In the genomic region with DNA sequence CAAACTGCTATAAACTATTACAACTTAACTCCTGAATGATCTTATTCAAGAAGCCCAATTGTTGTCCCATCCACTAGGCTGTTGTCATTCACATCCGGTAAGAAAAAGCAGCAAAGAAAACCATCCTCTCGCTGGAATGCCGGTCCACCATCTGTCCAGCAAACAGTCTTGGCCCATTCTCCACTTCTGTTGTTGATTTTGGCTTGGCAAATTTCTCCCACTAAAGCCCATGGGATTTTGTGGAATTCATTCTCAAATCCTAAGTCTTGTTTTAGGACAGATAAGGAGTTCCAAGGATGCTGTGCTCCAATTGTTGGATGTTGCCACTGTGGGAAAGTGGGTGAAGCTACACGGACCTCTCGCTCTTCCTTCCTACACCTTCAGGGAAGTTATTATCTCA, we compare ENCODE assay signal across 12 mouse cellular contexts. TPM values are rescaled to one million over a fixed set of nuclear protein-coding genes. Genes with fewer than 3 reads are reported as not detected.
A peak's percentile ranks its signal among the peaks of the same experiment; 100 is the strongest.
DNase-seq lines count a peak whose midpoint lies in the region; ATAC-seq and TF ChIP-seq lines count a peak whose summit lies in the region.
"Had no signal": no experiment of that assay in that cellular context is flagged by ENCODE, and none has a peak within 500 bp of the region (broad histone marks: within the 10 kb centered on the region; RNA-seq: fewer than 3 reads in every experiment).

No protein-coding gene starts in this region.

- no peak for ATAC-seq in midbrain, postnatal 0 days (ENCODE audit: low FRiP score)
- no peak for ATAC-seq in midbrain, embryonic 14.5 days (ENCODE audit: low FRiP score, low TSS enrichment)
- ATAC-seq in forebrain, embryonic 13.5 days: no peak
- no peak for ATAC-seq in intestine, postnatal 0 days

- no peak overlapping the region for H3K4me3 ChIP-seq in midbrain, postnatal 0 days (ENCODE audit: low read depth, low read length)
- H3K4me3 ChIP-seq in midbrain, embryonic 14.5 days (replicated peaks; ENCODE audit: low read depth, low read length): no peak overlapping the region
- H3K4me3 ChIP-seq in embryonic facial prominence, embryonic 10.5 days: no peak overlapping the region
- H3K4me3 ChIP-seq in forebrain, embryonic 13.5 days: no peak overlapping the region
- H3K4me3 ChIP-seq in intestine, postnatal 0 days (ENCODE audit: low read depth, low read length): no peak overlapping the region
- H3K4me3 ChIP-seq: erythroblast, embryonic 14.5 days had no signal

- no peaks in the 10 kb centered on the region for H3K27me3 ChIP-seq in midbrain, postnatal 0 days (ENCODE audit: insufficient read depth, low read length)
- H3K27me3 ChIP-seq in midbrain, embryonic 14.5 days (ENCODE audit: control insufficient read depth, insufficient read depth, low read length): no peaks in the 10 kb centered on the region
- no peaks in the 10 kb centered on the region for H3K27me3 ChIP-seq in embryonic facial prominence, embryonic 10.5 days (replicated peaks; ENCODE audit: low read depth, poor library complexity, severe bottlenecking)
- no peaks in the 10 kb centered on the region for H3K27me3 ChIP-seq in forebrain, embryonic 13.5 days
- no peaks in the 10 kb centered on the region for H3K27me3 ChIP-seq in intestine, postnatal 0 days (replicated peaks; ENCODE audit: control insufficient read depth, insufficient read depth, low read length)
- H3K27me3 ChIP-seq: Patski had no signal

- no peak overlapping the region for H3K4me2 ChIP-seq in midbrain, postnatal 0 days (ENCODE audit: low read depth, low read length, poor library complexity, severe bottlenecking)
- H3K4me2 ChIP-seq in midbrain, embryonic 14.5 days (ENCODE audit: low read length): no peak overlapping the region
- H3K4me2 ChIP-seq in forebrain, embryonic 13.5 days: no peak overlapping the region
- H3K4me2 ChIP-seq in intestine, postnatal 0 days (replicated peaks; ENCODE audit: low read depth): no peak overlapping the region

- H3K27ac ChIP-seq in midbrain, postnatal 0 days (ENCODE audit: low read depth, low read length): no peak overlapping the region
- no peak overlapping the region for H3K27ac ChIP-seq in midbrain, embryonic 14.5 days (replicated peaks; ENCODE audit: low read depth, low read length)
- H3K27ac ChIP-seq in embryonic facial prominence, embryonic 10.5 days (replicated peaks): no peak overlapping the region
- no peak overlapping the region for H3K27ac ChIP-seq in forebrain, embryonic 13.5 days
- H3K27ac ChIP-seq in intestine, postnatal 0 days (ENCODE audit: low read depth, low read length): no peak overlapping the region

- H3K9me3 ChIP-seq in midbrain, postnatal 0 days (ENCODE audit: low read length): no peaks in the 10 kb centered on the region
- no peaks in the 10 kb centered on the region for H3K9me3 ChIP-seq in midbrain, embryonic 14.5 days (ENCODE audit: control insufficient read depth, low read length)
- no peaks in the 10 kb centered on the region for H3K9me3 ChIP-seq in embryonic facial prominence, embryonic 10.5 days
- no peaks in the 10 kb centered on the region for H3K9me3 ChIP-seq in forebrain, embryonic 13.5 days (replicated peaks)
- H3K9me3 ChIP-seq in intestine, postnatal 0 days (ENCODE audit: control insufficient read depth): no peaks in the 10 kb centered on the region

- peak; percentile 12 to 35 for DNase-seq in cerebellum, postnatal 14 days
- no peak for DNase-seq in cerebellum, adult 9-10 months
- peak; percentile 38 for DNase-seq in midbrain, postnatal 0 days (ENCODE audit: low spot score)
- no peak for DNase-seq in midbrain, embryonic 14.5 days
- peak; percentile 11 to 56 for DNase-seq in kidney, adult 8-10 months
- no peak for DNase-seq in embryonic facial prominence, embryonic 10.5 days (ENCODE audit: low spot score)
- DNase-seq: lung, adult 18-20 months; thymus, postnatal 25 days had no signal

- TF ChIP-seq CTCF in midbrain, postnatal 0 days (IDR thresholded peaks at IDR 0.05): no peak
- TF ChIP-seq CTCF in intestine, postnatal 0 days (IDR thresholded peaks at IDR 0.05; ENCODE audit: low read depth): no peak

- H3K4me1 ChIP-seq in midbrain, postnatal 0 days (ENCODE audit: insufficient read depth, low read length): no peaks in the 10 kb centered on the region
- no peaks in the 10 kb centered on the region for H3K4me1 ChIP-seq in midbrain, embryonic 14.5 days (ENCODE audit: control insufficient read depth, insufficient read depth, low read length)
- H3K4me1 ChIP-seq in embryonic facial prominence, embryonic 10.5 days: peaks cover 14% of the 10 kb centered on the region
- H3K4me1 ChIP-seq in forebrain, embryonic 13.5 days: peaks cover 8% of the 10 kb centered on the region; the same call in 1 of the 2 replicates
- 0 out of 2 replicates have a peak, but pooled peaks cover 3% of the 10 kb centered on the region for H3K4me1 ChIP-seq in intestine, postnatal 0 days (replicated peaks; ENCODE audit: control insufficient read depth, insufficient read depth, low read length)

- no peaks in the 10 kb centered on the region for H3K36me3 ChIP-seq in midbrain, postnatal 0 days (ENCODE audit: insufficient read depth, low read length)
- no peaks in the 10 kb centered on the region for H3K36me3 ChIP-seq in midbrain, embryonic 14.5 days (ENCODE audit: control insufficient read depth, insufficient read depth, low read length)
- no peaks in the 10 kb centered on the region for H3K36me3 ChIP-seq in embryonic facial prominence, embryonic 10.5 days (replicated peaks)
- H3K36me3 ChIP-seq in forebrain, embryonic 13.5 days (ENCODE audit: poor library complexity, severe bottlenecking): no peaks in the 10 kb centered on the region
- H3K36me3 ChIP-seq in intestine, postnatal 0 days (ENCODE audit: control insufficient read depth, insufficient read depth): no peaks in the 10 kb centered on the region

- 85% methylated on average over 5 of the region's 5 CpGs for WGBS in midbrain, postnatal 0 days
- 93% methylated on average over 5 of the region's 5 CpGs for WGBS in midbrain, embryonic 14.5 days
- WGBS in embryonic facial prominence, embryonic 10.5 days: 89% methylated on average over 5 of the region's 5 CpGs
- 92% methylated on average over 5 of the region's 5 CpGs for WGBS in forebrain, embryonic 13.5 days
- 82% methylated on average over 5 of the region's 5 CpGs for WGBS in intestine, postnatal 0 days

- no peak overlapping the region for H3K9ac ChIP-seq in midbrain, postnatal 0 days (replicated peaks; ENCODE audit: low read length, poor library complexity, severe bottlenecking)
- H3K9ac ChIP-seq in midbrain, embryonic 14.5 days (replicated peaks; ENCODE audit: low read length): no peak overlapping the region
- no peak overlapping the region for H3K9ac ChIP-seq in forebrain, embryonic 13.5 days
- no peak overlapping the region for H3K9ac ChIP-seq in intestine, postnatal 0 days (ENCODE audit: low read depth, low read length)

RNA-seq across cellular contexts. Expression of a gene that starts 25.6 kb away (rescaled TPM):
- total RNA-seq in midbrain, postnatal 0 days (2014; rRNA removed): 15.8 and 28.5 TPM in 2 replicates
- 25.9 and 26.6 TPM in 2 replicates for polyA plus RNA-seq in midbrain, postnatal 0 days (2015; fragmentation: Nextera tagmentation; extraction: Ambion mirVana)
- polyA plus RNA-seq in midbrain, embryonic 14.5 days (2014; fragmentation: Nextera tagmentation; extraction: Ambion mirVana): 30.6 and 40.7 TPM in 2 replicates
- polyA plus RNA-seq in embryonic facial prominence, embryonic 10.5 days (2016; fragmentation: Nextera tagmentation; extraction: Ambion mirVana): 23.0 and 23.5 TPM in 2 replicates
- polyA plus RNA-seq in forebrain, embryonic 13.5 days (2015; fragmentation: Nextera tagmentation; extraction: Ambion mirVana): 31.7 and 33.5 TPM in 2 replicates
- polyA plus RNA-seq in intestine, postnatal 0 days (2015; fragmentation: Nextera tagmentation; extraction: Ambion mirVana): 21.6 and 21.9 TPM in 2 replicates

Comparison
In these comparisons a context has a peak if more than half of its experiments do, and no peak if none do; other contexts are left out.
1. DNase-seq: peak in cerebellum, postnatal 14 days (2 of 2), midbrain, postnatal 0 days (single experiment) and kidney, adult 8-10 months (2 of 2); none in cerebellum, adult 9-10 months (single experiment), midbrain, embryonic 14.5 days (single experiment) and embryonic facial prominence, embryonic 10.5 days (single experiment).